Mouse (Mus musculus): ENCODE data around the gene Prph. TPM values are rescaled to one million over a fixed set of nuclear protein-coding genes. Genes with fewer than 3 reads are reported as not detected.

The Prph gene
- polyA plus RNA-seq, 1 experiment from 2014 or later: 0.82 TPM

GRCm38 (mm10) chr15:99078181-99078910 is 23.4 kb downstream of the Prph start:
- H3K4me3 ChIP-seq (replicated peaks; ENCODE audit: low read depth, low read length): no peak overlapping the region
- no peak for ATAC-seq (replicated peaks; ENCODE audit: low FRiP score, low read depth)
- H3K9me3 ChIP-seq (replicated peaks; ENCODE audit: low read length): no peaks in the 10 kb centered on the region
- peaks cover 13% of the 10 kb centered on the region; the same call in 1 of the 2 replicates for H3K4me1 ChIP-seq (replicated peaks; ENCODE audit: insufficient read depth, low read length)
- H3K27me3 ChIP-seq (ENCODE audit: insufficient read depth, low read length): no peaks in the 10 kb centered on the region
- 71% methylated on average over 15 of the region's 15 CpGs for WGBS
- no peak for DNase-seq (ENCODE audit: low spot score)
- peaks cover 12% of the 10 kb centered on the region; the same call in 1 of the 2 replicates for H3K36me3 ChIP-seq (ENCODE audit: insufficient read depth, low read length)
- no peak overlapping the region for H3K27ac ChIP-seq
- no peak for TF ChIP-seq CTCF (IDR thresholded peaks at IDR 0.05; ENCODE audit: low read depth)
- no peak overlapping the region for H3K9ac ChIP-seq (ENCODE audit: low read depth, low read length)
- no peak overlapping the region for H3K4me2 ChIP-seq (ENCODE audit: low read length)

- peak; percentile 40 for TF ChIP-seq CTCF (IDR thresholded peaks at IDR 0.05; ENCODE audit: low read depth)
- H3K4me3 ChIP-seq (replicated peaks; ENCODE audit: low read depth, low read length): no peak overlapping the region
- no peak for ATAC-seq (replicated peaks; ENCODE audit: low FRiP score, low read depth)
- H3K9ac ChIP-seq (ENCODE audit: low read depth, low read length): no peak overlapping the region
- peaks cover 12% of the 10 kb centered on the region; the same call in 1 of the 2 replicates for H3K36me3 ChIP-seq (ENCODE audit: insufficient read depth, low read length)
- H3K27me3 ChIP-seq (ENCODE audit: insufficient read depth, low read length): no peaks in the 10 kb centered on the region
- 86% methylated on average over 3 of the region's 3 CpGs for WGBS
- peaks cover 11% of the 10 kb centered on the region; the same call in 1 of the 2 replicates for H3K4me1 ChIP-seq (replicated peaks; ENCODE audit: insufficient read depth, low read length)
- no peak overlapping the region for H3K27ac ChIP-seq
- no peak for DNase-seq (ENCODE audit: low spot score)
- H3K4me2 ChIP-seq (ENCODE audit: low read length): no peak overlapping the region
- H3K9me3 ChIP-seq (replicated peaks; ENCODE audit: low read length): no peaks in the 10 kb centered on the region
Measured at GRCm38 (mm10) chr15:99079804-99080203, 24.8 kb downstream of the Prph start.

GRCm38 (mm10) chr15:99082322-99082721 is 27.3 kb downstream of the Prph start:
- H3K36me3 ChIP-seq (ENCODE audit: insufficient read depth, low read length): peaks cover 12% of the 10 kb centered on the region; the same call in 1 of the 2 replicates
- DNase-seq (ENCODE audit: low spot score): no peak

GRCm38 (mm10) chr15:99082840-99083239 is 27.9 kb downstream of the Prph start:
- Histone ChIP-seq H3K27me3 (ENCODE audit: insufficient read depth, low read length) (peaks cover 20% of the 10 kb centered on the region; the same call in 1 of the 2 replicates), H3K9ac (ENCODE audit: low read depth, low read length) (no peak overlapping the region), H3K4me2 (ENCODE audit: low read length) (no peak overlapping the region), H3K4me1 (replicated peaks; ENCODE audit: insufficient read depth, low read length) (peaks cover 4% of the 10 kb centered on the region; the same call in 1 of the 2 replicates), H3K4me3 (replicated peaks; ENCODE audit: low read depth, low read length) (no peak overlapping the region), H3K27ac (no peak overlapping the region), H3K36me3 (ENCODE audit: insufficient read depth, low read length) (peaks cover 10% of the 10 kb centered on the region; the same call in 1 of the 2 replicates), H3K9me3 (replicated peaks; ENCODE audit: low read length) (no peaks in the 10 kb centered on the region)
- 88% methylated on average over 16 of the region's 16 CpGs for WGBS
- no peak for ATAC-seq (replicated peaks; ENCODE audit: low FRiP score, low read depth)
- no peak for TF ChIP-seq CTCF (IDR thresholded peaks at IDR 0.05; ENCODE audit: low read depth)
- DNase-seq (ENCODE audit: low spot score): no peak

More at GRCm38 (mm10) chr15:99082322-99082721, 27.3 kb downstream of the Prph start:
- H3K4me2 ChIP-seq (ENCODE audit: low read length): no peak overlapping the region
- H3K9ac ChIP-seq (ENCODE audit: low read depth, low read length): no peak overlapping the region
- no peak for ATAC-seq (replicated peaks; ENCODE audit: low FRiP score, low read depth)
- no peak overlapping the region for H3K4me3 ChIP-seq (replicated peaks; ENCODE audit: low read depth, low read length)
- 95% methylated on average over 12 of the region's 12 CpGs for WGBS
- peaks cover 4% of the 10 kb centered on the region; the same call in 1 of the 2 replicates for H3K4me1 ChIP-seq (replicated peaks; ENCODE audit: insufficient read depth, low read length)
- no peak for TF ChIP-seq CTCF (IDR thresholded peaks at IDR 0.05; ENCODE audit: low read depth)
- no peak overlapping the region for H3K27ac ChIP-seq
- H3K9me3 ChIP-seq (replicated peaks; ENCODE audit: low read length): no peaks in the 10 kb centered on the region
- peaks cover 15% of the 10 kb centered on the region; the same call in 1 of the 2 replicates for H3K27me3 ChIP-seq (ENCODE audit: insufficient read depth, low read length)

- peak; percentile 80 for TF ChIP-seq CTCF (IDR thresholded peaks at IDR 0.05; ENCODE audit: low read depth)
- Histone ChIP-seq H3K4me1 (replicated peaks; ENCODE audit: insufficient read depth, low read length) (peaks cover 4% of the 10 kb centered on the region; the same call in 1 of the 2 replicates), H3K27ac (no peak overlapping the region), H3K27me3 (ENCODE audit: insufficient read depth, low read length) (peaks cover 22% of the 10 kb centered on the region; the same call in 1 of the 2 replicates), H3K4me2 (ENCODE audit: low read length) (no peak overlapping the region), H3K9me3 (replicated peaks; ENCODE audit: low read length) (no peaks in the 10 kb centered on the region), H3K36me3 (ENCODE audit: insufficient read depth, low read length) (peaks cover 5% of the 10 kb centered on the region; the same call in 1 of the 2 replicates), H3K4me3 (replicated peaks; ENCODE audit: low read depth, low read length) (no peak overlapping the region), H3K9ac (ENCODE audit: low read depth, low read length) (no peak overlapping the region)
- DNase-seq (ENCODE audit: low spot score) (peak; percentile 86), ATAC-seq (replicated peaks; ENCODE audit: low FRiP score, low read depth) (no peak)
- 67% methylated on average over 9 of the region's 9 CpGs for WGBS
Measured at GRCm38 (mm10) chr15:99083258-99083657, 28.3 kb downstream of the Prph start.

- ATAC-seq (replicated peaks; ENCODE audit: low FRiP score, low read depth): peak; percentile 37; the same call in 1 of the 2 replicates
- peaks cover 22% of the 10 kb centered on the region; the same call in 1 of the 2 replicates for H3K27me3 ChIP-seq (ENCODE audit: insufficient read depth, low read length)
- DNase-seq (ENCODE audit: low spot score): peak; percentile 80
Measured at GRCm38 (mm10) chr15:99083867-99084557, 29.0 kb downstream of the Prph start.

More at GRCm38 (mm10) chr15:99083867-99084557, 29.0 kb downstream of the Prph start:
- H3K9me3 ChIP-seq (replicated peaks; ENCODE audit: low read length): no peaks in the 10 kb centered on the region
- H3K27ac ChIP-seq: 0 out of 2 replicates have a peak overlapping the region, but pooled peaks have one; percentile 31
- WGBS: 11% methylated on average over 11 of the region's 11 CpGs
- H3K9ac ChIP-seq (ENCODE audit: low read depth, low read length): no peak overlapping the region
- H3K4me3 ChIP-seq (replicated peaks; ENCODE audit: low read depth, low read length): no peak overlapping the region
- TF ChIP-seq CTCF (IDR thresholded peaks at IDR 0.05; ENCODE audit: low read depth): no peak
- peaks cover 4% of the 10 kb centered on the region; the same call in 1 of the 2 replicates for H3K4me1 ChIP-seq (replicated peaks; ENCODE audit: insufficient read depth, low read length)
- 0 out of 2 replicates have a peak, but pooled peaks cover 5% of the 10 kb centered on the region for H3K36me3 ChIP-seq (ENCODE audit: insufficient read depth, low read length)
- peak overlapping the region; percentile 43 for H3K4me2 ChIP-seq (ENCODE audit: low read length)

Measured in kidney, postnatal 0 days (tissue).